Mouse (Mus musculus) embryonic facial prominence, embryonic 14.5 days (tissue): Measurements from ENCODE around the gene Gamt. TPM values are rescaled to one million over a fixed set of nuclear protein-coding genes. Genes with fewer than 3 reads are reported as not detected.

Experiments
- ATAC-seq: fragments of 200-750 bp; cut with Nextera tagmentation; 2 replicates; pipeline ENCODE4 v1.8.0; 2017; ENCODE audit warnings: low read depth, moderate number of reproducible peaks, moderate TSS enrichment
- DNase-seq: peaks from one replicate; pipeline ENCODE4 v3.0.0-alpha.2; 2015; ENCODE audit warnings: low spot score
- H3K27ac ChIP-seq: fragments of 300-500 bp; sonication (generic); replicated peaks from 2 replicates; pipeline ENCODE4 v1.5.1; 2014; ENCODE audit warnings: low read depth, mild to moderate bottlenecking, low read length, moderate library complexity
- H3K27me3 ChIP-seq: fragments of 300-500 bp; sonication (generic); replicated peaks from 2 replicates; pipeline ENCODE4 v1.6.1; 2014; ENCODE audit warnings: low read length; ENCODE audit not compliant: control insufficient read depth, insufficient read depth
- H3K36me3 ChIP-seq: fragments of 300-500 bp; sonication (generic); 2 replicates; pipeline ENCODE4 v1.6.1; 2014; ENCODE audit warnings: low read length, mixed read lengths; ENCODE audit not compliant: control insufficient read depth, insufficient read depth
- H3K4me1 ChIP-seq: fragments of 300-500 bp; sonication (generic); 2 replicates; pipeline ENCODE4 v1.6.1; 2014; ENCODE audit warnings: antibody characterized with exemption, low read length; ENCODE audit not compliant: control insufficient read depth, insufficient read depth
- H3K4me2 ChIP-seq: fragments of 300-500 bp; sonication (generic); 2 replicates; pipeline ENCODE4 v1.6.1; 2014; ENCODE audit warnings: low read depth, mild to moderate bottlenecking, low read length, moderate library complexity, mixed read lengths
- H3K4me3 ChIP-seq: fragments of 300-500 bp; sonication (generic); 2 replicates; pipeline ENCODE4 v1.5.1; 2014; ENCODE audit warnings: low read depth, mild to moderate bottlenecking, low read length
- H3K9ac ChIP-seq: fragments of 300-500 bp; sonication (generic); 2 replicates; pipeline ENCODE4 v1.6.1; 2014; ENCODE audit warnings: low read depth, mild to moderate bottlenecking, low read length, moderate library complexity, mixed read lengths
- H3K9me3 ChIP-seq: fragments of 300-500 bp; sonication (generic); 2 replicates; pipeline ENCODE4 v1.6.1; 2016; ENCODE audit warnings: low read length; ENCODE audit not compliant: control insufficient read depth
- WGBS: fragments of 180-500 bp; shearing (Covaris S2); extraction: QIAGEN DNeasy Blood & Tissue Kit; methylation state at CpG from one replicate; pipeline ENCODE4 v1.1.7; 2014; 5-methylcytosine and 5-hydroxymethylcytosine counted together
- polyA plus RNA-seq: library from polyadenylated mRNA; unstranded; fragments of >200 nt; fragmentation: Nextera tagmentation; extraction: Ambion mirVana; gene quantifications from 2 replicates; pipeline ENCODE4 v1.2.1, GENCODE M21; 2014

Gene Gamt
- polyA plus RNA-seq, 1 experiment from 2014 or later = 139 TPM

GRCm38 (mm10) chr10:80278390-80278789 lies 17.6 kb upstream of the Gamt start:
- peaks cover 93% of the 10 kb centered on the region for H3K36me3 ChIP-seq

GRCm38 (mm10) chr10:80276238-80276637 lies 15.4 kb upstream of the Gamt start:
- no peaks in the 10 kb centered on the region for H3K4me1 ChIP-seq
- peaks cover 75% of the 10 kb centered on the region for H3K36me3 ChIP-seq
- no peak overlapping the region for H3K9ac ChIP-seq
- DNase-seq = no peak
- H3K27me3 ChIP-seq = no peaks in the 10 kb centered on the region
- 88% methylated on average over 4 of the region's 5 CpGs for WGBS
- H3K4me3 ChIP-seq = no peak overlapping the region
- no peaks in the 10 kb centered on the region for H3K9me3 ChIP-seq
- ATAC-seq = no peak
- H3K4me2 ChIP-seq = no peak overlapping the region
- H3K27ac ChIP-seq = no peak overlapping the region

More at GRCm38 (mm10) chr10:80278390-80278789, 17.6 kb upstream of the Gamt start:
- ATAC-seq (no peak), DNase-seq (no peak)
- Histone ChIP-seq H3K4me2 (no peak overlapping the region), H3K4me3 (no peak overlapping the region), H3K27me3 (no peaks in the 10 kb centered on the region), H3K9ac (no peak overlapping the region), H3K9me3 (no peaks in the 10 kb centered on the region), H3K4me1 (no peaks in the 10 kb centered on the region), H3K27ac (no peak overlapping the region)
- 96% methylated on average over 9 of the region's 9 CpGs for WGBS

- Histone ChIP-seq H3K36me3 (peaks cover 53% of the 10 kb centered on the region), H3K4me1 (0 out of 2 replicates have a peak, but pooled peaks cover under 1% of the 10 kb centered on the region), H3K4me3 (no peak overlapping the region), H3K4me2 (no peak overlapping the region), H3K9ac (no peak overlapping the region), H3K27ac (no peak overlapping the region), H3K27me3 (no peaks in the 10 kb centered on the region), H3K9me3 (no peaks in the 10 kb centered on the region)
- DNase-seq (no peak), ATAC-seq (no peak)
- WGBS = 87% methylated on average over 3 of the region's 3 CpGs
Observed at GRCm38 (mm10) chr10:80273847-80274246, 13.0 kb upstream of the Gamt start.

GRCm38 (mm10) chr10:80271870-80272585 lies 11.2 kb upstream of the Gamt start:
- no peak overlapping the region for H3K9ac ChIP-seq
- peaks cover 49% of the 10 kb centered on the region for H3K36me3 ChIP-seq
- peaks cover 13% of the 10 kb centered on the region for H3K4me1 ChIP-seq
- 85% methylated on average over 8 of the region's 8 CpGs for WGBS
- no peaks in the 10 kb centered on the region for H3K27me3 ChIP-seq
- H3K4me3 ChIP-seq = no peak overlapping the region
- ATAC-seq = no peak
- DNase-seq = no peak
- no peak overlapping the region for H3K4me2 ChIP-seq
- no peak overlapping the region; the same call in 1 of the 2 replicates for H3K27ac ChIP-seq
- no peaks in the 10 kb centered on the region for H3K9me3 ChIP-seq

GRCm38 (mm10) chr10:80271186-80271843 lies 10.5 kb upstream of the Gamt start:
- H3K27ac ChIP-seq = no peak overlapping the region
- DNase-seq = no peak
- WGBS = 82% methylated on average over 5 of the region's 5 CpGs
- H3K4me1 ChIP-seq = peaks cover 20% of the 10 kb centered on the region
- no peaks in the 10 kb centered on the region for H3K27me3 ChIP-seq
- no peaks in the 10 kb centered on the region for H3K9me3 ChIP-seq
- no peak overlapping the region for H3K4me2 ChIP-seq
- no peak for ATAC-seq
- no peak overlapping the region for H3K4me3 ChIP-seq
- peaks cover 43% of the 10 kb centered on the region for H3K36me3 ChIP-seq
- H3K9ac ChIP-seq = no peak overlapping the region

- Histone ChIP-seq H3K9me3 (no peaks in the 10 kb centered on the region), H3K27ac (no peak overlapping the region), H3K4me2 (no peak overlapping the region), H3K9ac (peak overlapping the region; percentile 23; the same call in 1 of the 2 replicates), H3K36me3 (peaks cover 38% of the 10 kb centered on the region), H3K27me3 (no peaks in the 10 kb centered on the region), H3K4me3 (no peak overlapping the region), H3K4me1 (peaks cover 25% of the 10 kb centered on the region)
- DNase-seq (no peak), ATAC-seq (no peak)
- 78% methylated on average over 6 of the region's 6 CpGs for WGBS
Observed at GRCm38 (mm10) chr10:80270734-80271181, 9.9 kb upstream of the Gamt start.

GRCm38 (mm10) chr10:80270099-80270498 lies 9.3 kb upstream of the Gamt start:
- Histone ChIP-seq H3K36me3 (peaks cover 35% of the 10 kb centered on the region), H3K27ac (no peak overlapping the region), H3K4me3 (no peak overlapping the region), H3K27me3 (no peaks in the 10 kb centered on the region), H3K9ac (peak overlapping the region; percentile 34; the same call in 1 of the 2 replicates), H3K9me3 (no peaks in the 10 kb centered on the region), H3K4me1 (peaks cover 26% of the 10 kb centered on the region), H3K4me2 (no peak overlapping the region)
- ATAC-seq (no peak), DNase-seq (no peak)
- WGBS = 93% methylated on average over 2 of the region's 2 CpGs

GRCm38 (mm10) chr10:80265149-80265486 lies 4.3 kb upstream of the Gamt start:
- peaks cover 40% of the 10 kb centered on the region for H3K4me1 ChIP-seq
- under 1% methylated on average over 17 of the region's 18 CpGs for WGBS
- no peak for DNase-seq

More at GRCm38 (mm10) chr10:80265149-80265486, 4.3 kb upstream of the Gamt start:
- Histone ChIP-seq H3K36me3 (peaks cover 20% of the 10 kb centered on the region; the same call in 1 of the 2 replicates), H3K27me3 (no peaks in the 10 kb centered on the region), H3K9ac (peak overlapping the region; percentile 89), H3K4me3 (peak overlapping the region; percentile 76), H3K27ac (peak overlapping the region; percentile 68), H3K4me2 (peak overlapping the region; percentile 75), H3K9me3 (no peaks in the 10 kb centered on the region)
- ATAC-seq = no peak
